Mouse (Mus musculus) layer of hippocampus, postnatal 10 days (tissue): ENCODE data around the gene Tent5c. TPM values are rescaled to one million over a fixed set of nuclear protein-coding genes. Genes with fewer than 3 reads are reported as not detected.
"Not testable (repeated sequence)": the region's sequence is repeated elsewhere in the genome, so short reads cannot be mapped to it uniquely, and the experiment has no call there.

Experiments used
- DNase-seq, 2 experiments: peaks; one replicate each; pipeline ENCODE4 v3.0.0; 2021; ENCODE audit warnings: low spot score in 2 of 2
- total RNA-seq, 2 experiments: library from RNA; stranded (reverse); gene quantifications; 2 replicates each; pipeline ENCODE4 v1.2.3; 2021

Gene Tent5c
- total RNA-seq, 2 experiments from 2014 or later: 3.8 to 4.1 TPM

DNA sequence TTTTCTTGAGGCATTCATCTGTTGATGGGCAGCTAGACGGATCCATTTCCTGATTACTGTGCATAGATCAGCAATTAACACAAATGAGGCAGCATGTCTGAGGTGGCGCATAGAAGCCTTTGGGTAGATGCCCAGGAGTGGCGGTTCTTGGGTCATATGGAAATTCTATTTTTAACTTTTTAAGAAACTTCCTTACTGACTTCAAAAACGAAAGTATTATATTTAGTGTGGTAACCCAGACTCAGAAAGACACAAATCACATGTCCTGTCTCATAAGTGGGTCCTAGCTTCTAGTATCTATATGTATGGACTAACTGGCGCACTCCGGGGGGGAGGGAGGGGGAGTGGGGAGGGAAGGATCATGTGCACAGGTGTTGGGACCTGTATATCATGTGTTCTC, 46.6 kb downstream of the Tent5c start:
- DNase-seq: no peak

DNA sequence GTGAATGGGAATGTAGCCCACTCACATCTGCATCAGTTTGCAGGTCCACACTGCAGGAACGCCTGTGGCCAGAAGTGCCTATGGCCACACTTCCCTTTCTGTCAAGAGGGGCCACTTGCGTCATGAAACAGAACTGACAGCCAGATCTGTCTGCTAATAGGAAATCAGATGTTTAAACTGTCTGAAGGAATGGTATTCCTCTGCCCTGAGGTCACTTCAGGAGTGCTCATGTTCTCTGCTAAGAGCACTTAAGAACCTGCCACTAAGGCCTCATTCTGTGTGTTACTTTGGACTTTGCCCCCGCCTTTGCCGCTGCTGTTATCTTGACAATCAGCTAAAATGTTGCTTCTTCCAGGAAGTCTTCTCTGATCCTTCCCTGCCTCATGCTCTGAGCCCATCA, 48.4 kb downstream of the Tent5c start:
- DNase-seq: no peak

DNA sequence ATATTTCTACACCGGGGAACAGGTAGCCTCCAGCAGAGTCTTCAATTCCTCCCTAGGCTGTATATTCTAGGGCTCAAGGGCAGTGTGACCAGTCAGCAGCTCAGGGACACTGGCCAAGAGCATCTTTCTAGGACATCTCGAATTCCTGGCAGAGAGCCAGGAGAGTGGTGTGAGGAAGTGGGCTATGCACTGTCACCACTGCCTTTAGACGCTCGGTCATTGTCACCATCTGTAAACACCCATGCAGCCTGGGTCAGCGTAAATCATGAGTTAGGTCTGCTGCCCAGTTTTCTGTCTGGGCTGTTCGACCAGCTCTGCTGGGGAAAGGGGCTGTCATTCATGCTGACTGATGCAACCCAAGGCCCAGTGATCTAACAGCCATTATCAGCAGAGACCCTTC, 49.1 kb downstream of the Tent5c start:
- no peak for DNase-seq

DNA sequence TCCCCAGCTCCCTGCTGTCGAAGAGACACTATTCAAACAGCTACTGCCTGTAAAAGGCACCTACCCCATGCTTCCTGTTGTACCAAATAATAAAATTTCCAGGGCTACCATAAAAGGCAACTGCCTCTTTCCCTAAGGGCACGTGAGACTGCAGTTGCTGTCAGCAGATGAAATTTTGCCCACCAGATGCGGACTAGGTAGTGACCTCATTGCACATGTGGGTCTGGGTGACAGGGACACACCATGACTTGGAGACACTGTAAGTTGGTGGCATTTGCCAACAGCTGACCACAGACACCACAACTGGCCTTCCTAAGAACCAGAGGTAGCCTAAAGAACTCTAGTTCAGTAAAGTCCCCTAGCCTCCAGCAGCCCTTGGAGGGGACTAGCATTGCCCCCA, 50.0 kb downstream of the Tent5c start:
- no peak for DNase-seq

DNA sequence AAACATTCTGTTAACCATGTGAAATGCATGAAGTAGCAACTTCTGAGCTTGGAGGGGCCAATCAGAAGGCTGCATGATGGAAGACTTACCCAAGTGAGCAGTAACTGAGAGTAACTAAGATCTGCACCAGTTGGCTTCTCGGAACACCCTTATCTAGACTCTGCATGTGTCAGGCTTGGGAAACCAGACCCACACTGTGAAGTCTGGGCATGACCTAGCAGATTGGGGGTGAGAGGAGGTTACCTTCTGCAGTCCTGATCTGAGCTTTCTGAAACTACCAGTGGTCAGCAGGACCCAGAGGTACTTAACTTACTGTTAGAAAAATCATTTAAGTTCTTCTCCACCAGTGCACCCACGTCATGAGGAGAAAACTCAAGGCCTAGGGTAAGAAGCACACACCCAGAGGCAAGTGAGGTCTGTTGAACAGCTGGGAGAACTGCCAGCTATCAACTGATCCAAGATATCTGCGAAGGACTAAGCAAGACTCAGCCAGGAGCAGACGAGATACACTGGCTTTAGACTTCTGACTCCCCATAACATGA, 50.6 kb downstream of the Tent5c start:
- DNase-seq: no peak

DNA sequence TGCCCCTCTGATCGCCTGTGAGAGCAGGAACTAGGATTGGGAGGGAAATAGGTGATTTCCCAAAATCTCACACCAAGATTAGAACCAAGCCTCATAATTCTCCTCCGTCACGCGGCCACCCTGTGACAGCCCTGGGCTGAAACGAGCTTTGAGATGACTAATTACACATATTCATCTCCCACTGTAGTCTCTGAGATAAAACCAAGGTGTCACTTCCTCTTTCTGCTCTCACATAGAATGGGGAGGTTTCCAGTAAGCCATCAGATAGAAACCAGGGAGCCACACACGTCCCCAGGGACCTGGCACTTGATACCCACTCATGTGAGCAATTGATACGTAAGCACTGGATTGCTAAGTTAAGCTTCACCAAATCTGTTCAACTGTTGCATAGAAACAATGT, 52.4 kb downstream of the Tent5c start:
- no peak for DNase-seq

DNA sequence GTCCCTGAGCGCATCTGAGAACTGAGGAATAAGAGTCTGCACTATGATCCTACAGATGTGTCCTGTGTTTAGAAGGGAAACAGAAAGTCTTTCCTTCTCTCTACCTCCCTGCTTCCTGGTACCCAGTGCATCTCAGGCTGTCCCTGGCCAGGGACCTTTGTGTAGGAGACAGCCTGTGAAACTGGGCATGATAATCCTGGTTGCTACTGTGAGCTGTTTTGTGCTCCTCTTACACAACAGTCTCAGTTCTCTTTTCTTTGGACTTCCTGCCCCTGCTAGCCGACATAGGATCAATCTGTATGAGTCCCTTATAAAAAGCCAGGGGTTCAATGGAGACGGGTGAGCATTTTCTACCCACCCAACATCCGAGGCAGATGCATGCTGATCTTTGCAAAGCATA, 57.4 kb downstream of the Tent5c start:
- no peak for DNase-seq

DNA sequence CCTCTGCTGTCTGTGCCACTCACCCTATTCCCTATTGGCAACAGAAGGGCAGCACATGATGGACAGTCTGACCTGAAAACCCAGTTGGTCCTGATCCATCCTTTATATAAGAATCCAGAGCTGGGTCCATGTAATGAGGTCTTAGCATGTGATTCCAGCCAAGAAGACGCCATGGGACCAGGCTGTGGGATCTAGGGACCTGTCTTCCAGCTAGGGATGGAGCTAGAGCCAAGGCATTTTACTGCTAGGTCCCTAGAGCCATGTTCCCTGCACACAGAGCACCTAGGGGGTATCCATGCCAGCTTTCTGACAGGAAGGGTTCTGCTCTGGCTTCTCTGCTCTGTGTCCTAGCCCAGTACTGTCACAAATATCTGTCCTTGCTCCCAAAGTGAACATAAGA, 58.4 kb downstream of the Tent5c start:
- no peak for DNase-seq

DNA sequence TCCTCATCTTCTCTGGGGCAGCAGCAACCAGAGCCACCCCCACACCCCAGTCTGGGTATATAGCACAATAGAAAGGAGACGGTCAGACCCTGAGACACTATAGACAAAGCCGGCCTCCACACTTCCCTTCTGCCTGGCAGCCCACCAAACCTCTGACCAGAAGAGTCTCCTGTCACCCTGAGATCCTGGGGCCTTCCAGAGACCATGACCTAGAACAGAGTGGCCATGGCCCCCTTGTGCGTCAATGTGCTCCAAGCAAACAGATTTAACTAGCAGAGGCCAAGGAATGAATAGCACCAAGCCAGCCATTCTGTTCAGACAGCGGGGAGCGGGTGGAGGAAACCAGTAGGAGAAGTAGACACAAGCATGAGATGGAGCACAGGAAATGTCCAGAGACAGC, 59.0 kb downstream of the Tent5c start:
- peak in 1 of 2 experiments; percentile 24 for DNase-seq

DNA sequence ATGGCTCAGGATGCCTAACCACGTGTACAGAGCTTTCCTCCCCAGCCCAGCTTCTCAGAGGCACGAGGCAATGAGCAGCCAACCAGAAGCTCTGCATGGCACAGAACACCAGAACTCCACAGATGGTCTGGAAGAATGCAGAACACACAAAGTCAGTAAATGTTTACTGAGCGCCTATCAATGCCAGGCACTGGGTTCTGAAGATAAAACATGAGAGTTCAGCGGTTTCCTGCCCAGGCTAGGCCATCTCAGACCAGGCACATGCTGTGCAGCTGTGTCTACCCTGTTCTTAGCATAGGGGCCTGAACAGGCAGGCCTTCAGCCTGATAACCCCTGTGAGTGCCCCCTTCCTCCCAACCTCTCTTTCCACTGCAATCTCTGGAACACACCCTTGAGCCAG, 59.5 kb downstream of the Tent5c start:
- DNase-seq: no peak

DNA sequence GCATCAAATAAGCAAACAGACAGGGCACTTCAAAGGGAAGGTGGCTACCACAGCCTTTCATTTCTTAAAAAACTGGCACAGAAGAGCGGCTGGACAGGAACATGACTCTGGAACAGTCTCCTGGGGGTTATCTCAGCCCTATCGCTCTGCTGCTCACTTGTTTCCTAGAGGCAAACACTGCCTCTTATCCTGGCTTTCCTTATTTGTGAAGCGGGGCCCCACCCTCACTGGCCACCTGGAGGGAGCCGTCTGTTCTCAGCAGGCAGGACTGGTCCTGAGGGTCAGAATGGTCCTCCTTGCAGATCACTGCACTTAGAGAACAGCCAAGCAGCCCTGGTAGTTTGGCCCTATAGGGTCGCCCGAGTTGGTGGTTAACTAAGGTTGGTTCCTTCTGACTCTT, 61.6 kb downstream of the Tent5c start:
- DNase-seq: no peak

DNA sequence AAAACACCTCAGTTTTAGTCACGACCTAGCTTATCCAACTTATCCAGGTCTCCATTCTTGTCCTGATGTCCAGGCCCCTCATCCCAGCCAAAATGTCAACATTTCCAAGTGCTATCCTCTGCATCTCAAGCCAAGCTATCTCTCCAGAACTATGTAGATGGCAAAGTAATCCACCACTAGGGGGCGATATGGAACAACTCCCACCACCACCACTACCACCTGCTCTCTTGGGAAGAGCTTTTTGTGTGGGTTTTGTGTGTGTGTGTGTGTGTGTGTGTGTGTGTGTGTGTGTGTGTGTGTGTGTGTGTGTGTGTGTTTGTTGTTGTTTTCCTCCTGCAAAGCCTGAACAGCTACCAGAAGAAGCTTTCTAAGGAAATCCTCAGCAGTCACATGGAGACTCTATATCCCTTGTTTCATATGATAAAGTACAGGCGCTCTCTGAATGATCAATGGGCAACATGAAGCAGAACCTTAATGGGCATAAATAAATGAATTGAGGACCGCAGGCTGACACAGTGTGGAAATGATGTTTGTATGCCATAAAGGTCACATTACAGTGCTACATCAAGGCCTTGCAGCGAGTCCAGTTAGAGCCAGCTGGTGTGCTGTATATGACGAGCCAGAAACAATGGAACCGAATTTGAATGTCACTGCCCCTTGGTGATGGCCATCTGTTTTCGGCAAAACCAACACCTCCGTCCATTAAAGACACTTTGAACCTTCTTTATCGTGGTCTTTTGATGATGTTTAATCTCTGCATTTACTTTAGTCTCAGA, 66.5 kb downstream of the Tent5c start:
- DNase-seq: peak; percentile 37 to 61

DNA sequence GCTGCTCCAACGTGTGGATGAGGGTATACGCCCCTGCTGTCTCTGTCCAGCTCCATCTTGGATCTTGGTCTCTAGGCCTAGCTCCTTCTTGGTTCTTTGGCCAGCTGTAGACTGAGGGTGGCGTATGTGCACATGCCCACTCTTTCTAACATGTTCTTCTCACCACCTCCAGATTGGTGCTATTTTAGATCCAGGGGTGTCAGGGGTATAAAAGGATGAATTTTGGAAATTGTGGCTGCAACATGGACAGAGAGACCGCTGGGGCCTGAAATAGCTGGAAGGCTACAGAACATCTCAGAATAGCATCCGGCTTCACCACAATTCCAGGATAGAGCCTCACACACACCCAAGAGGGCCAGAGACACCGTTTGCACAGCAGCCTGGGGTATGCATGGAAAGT, 67.8 kb downstream of the Tent5c start:
- no peak for DNase-seq

DNA sequence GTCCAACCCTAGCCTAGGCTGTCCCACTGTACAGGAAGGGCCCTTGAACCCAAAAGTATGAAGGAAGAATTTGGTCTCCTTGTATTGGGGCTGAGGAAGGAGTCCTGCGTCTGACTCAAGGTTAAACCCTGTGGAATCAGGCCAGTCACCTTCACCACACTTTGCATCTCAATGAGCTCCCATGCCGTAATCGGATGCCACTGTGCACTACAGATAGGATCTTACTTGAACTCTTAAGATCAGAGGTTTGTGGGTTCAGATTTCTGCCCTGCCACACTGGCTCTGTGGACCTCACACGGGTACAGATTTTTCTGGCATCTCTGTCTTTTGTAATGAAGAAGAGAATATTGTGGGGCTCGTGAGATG, 68.5 kb downstream of the Tent5c start:
- no peak for DNase-seq

DNA sequence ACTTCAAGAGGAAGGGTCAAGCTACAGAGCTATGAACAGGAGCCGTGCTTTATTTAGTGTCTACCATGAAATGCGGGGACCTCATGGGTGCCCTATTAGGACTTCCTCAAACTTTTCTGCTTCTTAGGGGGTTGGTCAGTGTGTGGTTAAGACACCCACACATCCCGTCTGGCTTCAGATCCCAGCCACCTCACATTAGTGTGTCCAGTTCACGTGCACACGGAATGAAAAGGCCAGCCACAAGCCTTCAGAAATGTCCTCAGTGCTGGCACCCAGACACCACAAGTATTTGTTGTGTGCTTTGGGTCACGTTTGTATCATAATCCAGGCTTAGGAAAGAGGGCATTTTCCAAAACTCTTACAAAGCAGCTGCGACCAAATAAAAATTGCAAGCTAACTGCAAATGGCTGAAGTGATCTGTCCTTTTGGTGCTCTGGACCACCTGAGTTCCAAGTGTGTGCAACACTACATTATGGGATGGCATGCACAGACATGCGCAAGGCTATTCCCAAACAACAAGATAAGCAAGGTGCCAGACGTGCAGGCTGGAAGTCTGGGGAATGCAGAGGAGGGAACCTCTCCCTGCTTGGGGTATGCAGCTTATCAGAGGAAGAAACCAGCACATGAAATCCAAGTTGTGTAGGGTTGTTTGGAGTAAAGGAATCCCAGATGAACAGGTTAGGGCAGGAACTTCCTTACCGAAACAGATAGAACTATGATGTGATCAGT, 69.0 kb downstream of the Tent5c start:
- DNase-seq: no peak

DNA sequence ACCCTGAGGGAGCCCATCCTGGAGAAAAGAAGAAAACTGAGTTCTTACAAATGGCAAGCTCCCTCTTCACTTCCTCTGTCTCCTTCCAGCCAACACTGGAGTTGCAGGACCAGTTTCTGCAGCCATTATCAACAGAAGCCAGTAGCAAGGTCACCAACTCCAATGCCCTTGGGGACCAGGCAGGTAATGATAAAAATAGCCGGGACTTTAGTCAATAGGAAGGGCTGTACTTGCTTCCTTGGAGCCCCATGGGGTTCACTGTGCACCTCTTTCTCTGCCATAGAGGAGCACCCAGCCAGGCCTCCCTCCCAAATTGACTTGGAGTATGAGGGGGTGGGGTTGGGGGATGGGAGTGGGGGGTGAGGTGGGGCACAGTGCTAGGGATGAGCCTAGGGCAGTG, 70.7 kb downstream of the Tent5c start:
- no peak for DNase-seq

DNA sequence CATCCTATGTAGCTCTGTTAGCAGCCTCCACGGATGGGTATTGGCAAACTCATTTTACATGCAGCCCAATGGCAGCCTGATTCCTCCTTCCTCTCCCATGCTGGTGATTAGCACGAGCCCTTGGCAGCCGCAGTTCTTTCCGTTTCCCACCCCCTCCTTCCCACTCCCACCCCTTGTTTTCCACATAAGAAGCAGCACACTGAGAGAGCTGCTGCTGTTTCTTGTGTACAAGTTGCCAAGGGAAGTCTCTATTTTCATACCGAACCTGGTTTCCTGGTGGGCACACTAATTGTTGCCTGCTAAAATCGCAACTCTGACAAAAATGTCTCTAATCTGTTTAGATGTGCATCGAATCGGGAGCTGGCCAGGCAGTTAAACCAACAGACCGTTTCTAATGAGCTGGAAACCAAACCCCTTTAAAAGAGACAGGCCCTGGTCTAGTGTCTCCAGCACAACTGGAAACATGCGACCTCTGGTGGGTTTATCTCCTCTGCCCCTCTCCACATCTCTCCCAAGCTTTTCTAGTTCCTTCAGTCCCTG, 71.3 kb downstream of the Tent5c start:
- DNase-seq: peak in 1 of 2 experiments; percentile 33

DNA sequence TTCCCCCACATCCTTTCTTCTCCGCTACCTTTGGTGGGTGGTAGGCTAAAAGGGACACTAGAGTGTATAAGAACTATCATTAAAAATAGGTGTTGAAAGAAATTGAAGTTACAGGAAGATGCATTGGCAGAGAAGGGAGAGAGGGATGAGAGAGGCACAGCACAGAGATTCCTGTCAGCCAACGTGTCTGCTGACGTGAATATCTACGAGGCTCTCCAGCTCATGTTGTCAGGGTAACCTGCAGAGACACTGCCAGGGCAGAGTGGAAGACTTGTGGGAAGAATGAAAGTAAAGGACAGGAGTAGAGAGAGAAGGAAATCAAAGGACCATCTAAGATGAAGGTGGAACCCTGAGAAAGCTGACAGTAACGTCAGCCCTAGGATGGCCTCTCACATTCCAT, 73.5 kb downstream of the Tent5c start:
- no peak for DNase-seq

DNA sequence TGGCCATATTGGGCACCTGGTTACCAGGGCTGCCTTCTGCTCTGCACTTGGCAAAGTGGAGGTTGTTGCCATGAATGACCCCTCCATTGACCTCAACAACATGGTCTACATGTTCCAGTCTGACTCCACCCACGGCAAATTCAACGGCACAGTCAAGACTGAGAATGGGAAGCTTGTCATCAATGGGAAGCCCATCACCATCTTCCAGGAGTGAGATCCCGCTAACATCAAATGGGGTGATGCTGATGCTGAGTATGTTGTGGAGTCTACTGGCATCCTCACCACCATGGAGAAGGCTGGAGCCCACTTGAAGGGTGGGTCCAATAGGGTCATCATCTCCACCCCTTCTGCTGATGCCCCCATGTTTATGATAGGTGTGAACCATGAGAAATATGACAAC, 75.5 kb downstream of the Tent5c start:
- not testable (repeated sequence) for DNase-seq

DNA sequence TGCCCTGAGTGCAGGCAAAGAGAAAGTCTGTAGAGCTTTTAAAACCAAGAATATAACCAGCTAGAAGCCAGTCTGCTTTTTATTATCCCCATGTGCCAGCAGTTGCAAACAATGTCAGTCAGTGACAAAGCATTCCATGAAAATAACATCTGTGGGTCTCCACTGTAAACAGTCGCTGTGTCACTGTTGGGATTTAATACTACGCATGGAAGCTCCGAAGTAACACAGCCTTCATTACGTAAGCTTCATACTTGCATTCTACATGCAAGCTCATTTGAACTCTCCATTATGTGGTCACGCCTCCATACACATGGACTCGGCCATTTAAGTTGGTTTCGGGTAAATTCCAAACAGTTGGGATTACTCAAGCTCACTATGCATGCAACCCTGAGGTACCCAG, 77.2 kb downstream of the Tent5c start:
- no peak for DNase-seq

DNA sequence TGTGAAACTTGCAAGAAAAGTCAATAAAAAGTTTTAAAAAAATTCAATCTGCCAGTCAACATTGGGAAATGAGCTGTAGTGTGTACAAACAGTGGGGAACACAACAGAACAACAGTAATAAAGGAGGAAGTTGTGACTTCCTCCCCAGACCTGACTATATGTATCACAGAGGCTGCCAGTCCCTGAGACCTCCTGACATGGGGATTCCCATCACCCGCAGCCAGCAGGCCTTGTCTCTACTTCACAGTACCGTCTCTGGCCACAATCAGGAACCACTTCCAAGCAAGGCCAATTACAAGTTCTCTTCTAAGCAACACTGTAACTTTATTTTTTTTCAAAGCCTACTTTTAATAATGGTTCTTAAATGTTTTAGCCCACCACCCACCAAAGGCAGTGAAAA, 79.8 kb downstream of the Tent5c start:
- DNase-seq: no peak

DNA sequence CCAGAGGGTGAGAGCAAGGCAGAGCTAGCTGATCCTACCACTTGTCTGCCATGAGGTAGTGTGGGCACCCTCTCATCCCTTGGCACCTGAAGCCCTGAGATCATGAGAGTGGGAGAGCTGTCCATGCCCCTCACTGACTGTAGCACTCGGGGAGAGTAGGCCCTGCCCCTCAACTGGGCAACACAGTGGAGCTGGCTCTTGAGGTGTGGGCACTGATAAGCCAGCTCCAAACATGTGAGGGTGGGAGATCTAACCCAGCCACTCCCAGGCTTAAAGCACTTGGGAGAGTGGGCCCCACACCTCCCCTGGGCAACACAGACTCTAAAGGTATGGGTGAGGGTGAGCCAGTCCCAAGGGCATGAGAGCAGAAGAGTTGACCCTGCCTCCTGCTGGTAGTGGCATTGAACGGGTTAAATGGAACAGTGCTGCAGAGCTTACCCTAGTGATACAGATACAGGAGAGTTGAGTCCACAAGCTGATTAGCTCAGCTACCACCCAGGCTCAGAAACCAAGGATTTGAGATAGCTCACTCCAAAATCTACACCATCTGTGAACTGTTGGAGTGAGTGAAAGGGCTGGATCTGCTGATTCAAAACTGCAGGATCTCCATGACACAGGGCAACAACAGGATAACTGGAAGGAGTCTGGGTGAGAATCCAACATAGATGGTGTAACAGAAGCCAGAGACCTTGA, 80.6 kb downstream of the Tent5c start:
- DNase-seq: no peak
